Mouse (Mus musculus) forebrain, postnatal 0 days (tissue): ENCODE data around the gene Crygn. TPM values are rescaled to one million over a fixed set of nuclear protein-coding genes. Genes with fewer than 3 reads are reported as not detected.
"Not testable (repeated sequence)": the region's sequence is repeated elsewhere in the genome, so short reads cannot be mapped to it uniquely, and the experiment has no call there.

Source experiments
- ATAC-seq: fragments of 200-750 bp; cut with Nextera tagmentation; 2 replicates; pipeline ENCODE4 v1.8.0; 2017; ENCODE audit warnings: mild to moderate bottlenecking, moderate library complexity
- DNase-seq: peaks from one replicate; pipeline ENCODE4 v3.0.0-alpha.2; 2015
- H3K27ac ChIP-seq: fragments of 300-500 bp; sonication (generic); 2 replicates; pipeline ENCODE4 v1.5.1; 2014; ENCODE audit warnings: low read depth, mild to moderate bottlenecking, antibody characterized with exemption, low read length, moderate library complexity, mixed read lengths
- H3K27me3 ChIP-seq: fragments of 300-500 bp; sonication (generic); 2 replicates; pipeline ENCODE4 v1.6.1; 2014; ENCODE audit warnings: mild to moderate bottlenecking, low read length, mixed read lengths; ENCODE audit not compliant: insufficient read depth
- H3K36me3 ChIP-seq: fragments of 300-500 bp; sonication (generic); 2 replicates; pipeline ENCODE4 v1.6.1; 2014; ENCODE audit warnings: mild to moderate bottlenecking, moderate library complexity; ENCODE audit not compliant: insufficient read depth
- H3K4me1 ChIP-seq: fragments of 300-500 bp; sonication (generic); 2 replicates; pipeline ENCODE4 v1.6.1; 2014; ENCODE audit warnings: antibody characterized with exemption; ENCODE audit not compliant: insufficient read depth
- H3K4me2 ChIP-seq: fragments of 300-500 bp; sonication (generic); 2 replicates; pipeline ENCODE4 v1.6.1; 2014; ENCODE audit warnings: low read depth, mild to moderate bottlenecking, moderate library complexity
- H3K4me3 ChIP-seq: fragments of 300-500 bp; sonication (generic); 2 replicates; pipeline ENCODE4 v1.5.1; 2014; ENCODE audit warnings: low read depth, low read length, mixed read lengths
- H3K9ac ChIP-seq: fragments of 300-500 bp; sonication (generic); 2 replicates; pipeline ENCODE4 v1.6.1; 2014; ENCODE audit warnings: mild to moderate bottlenecking
- H3K9me3 ChIP-seq: fragments of 300-500 bp; sonication (generic); 2 replicates; pipeline ENCODE4 v1.6.1; 2016; ENCODE audit warnings: low read length
- CTCF ChIP-seq: sonication (generic); IDR thresholded peaks from 2 replicates; pipeline ENCODE4 v1.5.1; 2016; ENCODE audit warnings: antibody characterized with exemption, control low read depth, low read depth
- WGBS: fragments of 180-500 bp; shearing (Covaris S2); extraction: QIAGEN DNeasy Blood & Tissue Kit; methylation state at CpG from one replicate; pipeline ENCODE4 v1.1.7; 2014; 5-methylcytosine and 5-hydroxymethylcytosine counted together
- polyA plus RNA-seq: library from polyadenylated mRNA; unstranded; fragments of >200 nt; fragmentation: Nextera tagmentation; extraction: Ambion mirVana; gene quantifications from 2 replicates; pipeline ENCODE4 v1.2.1, GENCODE M21; 2015
- total RNA-seq: library from RNA; depleted of rRNA; stranded (reverse); fragments of >200 nt; gene quantifications from 2 replicates; pipeline ENCODE4 v1.2.3, GENCODE M21; 2014

Gene Crygn
- total and polyA plus RNA-seq, 2 experiments from 2014 or later: 0.33 to 2.1 TPM

GRCm38 (mm10) chr5:24776681-24777080, 18.9 kb upstream of the Crygn start:
- DNase-seq (no peak), ATAC-seq (no peak)
- Histone ChIP-seq H3K9me3 (no peaks in the 10 kb centered on the region), H3K9ac (no peak overlapping the region), H3K36me3 (no peaks in the 10 kb centered on the region), H3K27me3 (no peaks in the 10 kb centered on the region), H3K4me2 (no peak overlapping the region), H3K4me3 (no peak overlapping the region), H3K4me1 (no peaks in the 10 kb centered on the region), H3K27ac (no peak overlapping the region)
- TF ChIP-seq CTCF: peak; percentile 34
- 75% methylated on average over 4 of the region's 4 CpGs for WGBS

GRCm38 (mm10) chr5:24774549-24774948, 16.7 kb upstream of the Crygn start:
- not testable (repeated sequence) for H3K4me2 ChIP-seq, H3K4me3 ChIP-seq, H3K27me3 ChIP-seq, DNase-seq, H3K4me1 ChIP-seq, H3K36me3 ChIP-seq, H3K9me3 ChIP-seq, H3K9ac ChIP-seq, ATAC-seq, H3K27ac ChIP-seq
- 46% methylated on average over 16 of the region's 16 CpGs for WGBS

GRCm38 (mm10) chr5:24756931-24757330, 877 bp downstream of the Crygn start:
- Histone ChIP-seq H3K4me1 (no peaks in the 10 kb centered on the region), H3K27ac (no peak overlapping the region), H3K9ac (no peak overlapping the region), H3K4me3 (no peak overlapping the region), H3K27me3 (no peaks in the 10 kb centered on the region; the same call in 1 of the 2 replicates), H3K9me3 (no peaks in the 10 kb centered on the region), H3K36me3 (no peaks in the 10 kb centered on the region), H3K4me2 (no peak overlapping the region)
- 46% methylated on average over 3 of the region's 3 CpGs for WGBS
- no peak for ATAC-seq
- no peak for TF ChIP-seq CTCF
- DNase-seq: no peak

GRCm38 (mm10) chr5:24752175-24752498, 5.7 kb downstream of the Crygn start:
- H3K4me1 ChIP-seq: peaks cover 12% of the 10 kb centered on the region
- H3K27ac ChIP-seq: no peak overlapping the region
- no peak for TF ChIP-seq CTCF
- peak overlapping the region; percentile 88 for H3K4me2 ChIP-seq
- no peak for DNase-seq
- H3K36me3 ChIP-seq: no peaks in the 10 kb centered on the region
- WGBS: 13% methylated on average over 2 of the region's 2 CpGs
- no peaks in the 10 kb centered on the region for H3K27me3 ChIP-seq
- ATAC-seq: no peak
- H3K9ac ChIP-seq: no peak overlapping the region
- no peak overlapping the region for H3K4me3 ChIP-seq
- no peaks in the 10 kb centered on the region for H3K9me3 ChIP-seq

GRCm38 (mm10) chr5:24751305-24752174, 6.3 kb downstream of the Crygn start:
- DNase-seq (peak; percentile 77), ATAC-seq (peak; percentile 69)
- TF ChIP-seq CTCF: no peak
- peak overlapping the region; percentile 88 for H3K4me2 ChIP-seq
- WGBS: 4% methylated on average over 25 of the region's 25 CpGs
- no peaks in the 10 kb centered on the region for H3K36me3 ChIP-seq
- H3K27me3 ChIP-seq: no peaks in the 10 kb centered on the region
- H3K9ac ChIP-seq: peak overlapping the region; percentile 73
- H3K4me1 ChIP-seq: peaks cover 12% of the 10 kb centered on the region
- H3K27ac ChIP-seq: peak overlapping the region; percentile 88
- H3K9me3 ChIP-seq: no peaks in the 10 kb centered on the region
- H3K4me3 ChIP-seq: peak overlapping the region; percentile 54

GRCm38 (mm10) chr5:24750321-24751304, 7.2 kb downstream of the Crygn start:
- Histone ChIP-seq H3K9me3 (no peaks in the 10 kb centered on the region), H3K9ac (peak overlapping the region; percentile 73), H3K36me3 (no peaks in the 10 kb centered on the region), H3K27ac (peak overlapping the region; percentile 88), H3K4me1 (peaks cover 12% of the 10 kb centered on the region), H3K27me3 (no peaks in the 10 kb centered on the region), H3K4me2 (peak overlapping the region; percentile 88), H3K4me3 (peak overlapping the region; percentile 54)
- ATAC-seq (peak; percentile 90), DNase-seq (peak; percentile 96)
- peak; percentile 90 for TF ChIP-seq CTCF
- 2% methylated on average over 56 of the region's 59 CpGs for WGBS

- Histone ChIP-seq H3K9me3 (no peaks in the 10 kb centered on the region), H3K4me3 (peak overlapping the region; percentile 54), H3K27me3 (no peaks in the 10 kb centered on the region), H3K27ac (peak overlapping the region; percentile 88), H3K4me1 (peaks cover 12% of the 10 kb centered on the region), H3K36me3 (no peaks in the 10 kb centered on the region), H3K9ac (peak overlapping the region; percentile 73), H3K4me2 (peak overlapping the region; percentile 88)
- ATAC-seq (no peak), DNase-seq (no peak)
- no peak for TF ChIP-seq CTCF
- WGBS: 65% methylated on average over 5 of the region's 5 CpGs
Measured at GRCm38 (mm10) chr5:24749731-24750130, 8.1 kb downstream of the Crygn start.
